Mouse (Mus musculus) T-helper 1 cell (primary cell): ENCODE data around the gene Galnt2.

Experiments used
- in situ Hi-C: fragments of 300-600 bp; cut with MboI, MseI; formaldehyde crosslinking; loops from one replicate; pipeline ENCODE4 v1.15.1; 2025; ENCODE audit warnings: high pct_unique_total_duplicates

Galnt2 gene

GRCm38 (mm10) chr8:124323356-124323755, 92.2 kb downstream of the Galnt2 start:
- in situ Hi-C loops = no loop called here

GRCm38 (mm10) chr8:124328259-124328658, 97.1 kb downstream of the Galnt2 start:
- in situ Hi-C loops = no loop called here

- in situ Hi-C loops = no loop called here
Observed at GRCm38 (mm10) chr8:124329690-124330089, 98.5 kb downstream of the Galnt2 start.

GRCm38 (mm10) chr8:124330433-124330832, 99.2 kb downstream of the Galnt2 start:
- in situ Hi-C loops = no loop called here

- in situ Hi-C loops = no loop called here
Observed at GRCm38 (mm10) chr8:124331094-124331493, 99.9 kb downstream of the Galnt2 start.

GRCm38 (mm10) chr8:124331706-124332105, 100.5 kb downstream of the Galnt2 start:
- in situ Hi-C loops = no loop called here

GRCm38 (mm10) chr8:124336302-124336701, 105.1 kb downstream of the Galnt2 start:
- in situ Hi-C loops = no loop called here

- in situ Hi-C loops = no loop called here
Observed at GRCm38 (mm10) chr8:124339742-124340141, 108.6 kb downstream of the Galnt2 start.

GRCm38 (mm10) chr8:124340360-124341068, 109.3 kb downstream of the Galnt2 start:
- in situ Hi-C loops = no loop called here

- in situ Hi-C loops = no loop called here
Observed at GRCm38 (mm10) chr8:124343151-124343550, 112.0 kb downstream of the Galnt2 start.

- in situ Hi-C loops = no loop called here
Observed at GRCm38 (mm10) chr8:124343991-124344390, 112.8 kb downstream of the Galnt2 start.

- in situ Hi-C loops = no loop called here
Observed at GRCm38 (mm10) chr8:124345098-124345497, 113.9 kb downstream of the Galnt2 start.

- in situ Hi-C loops = no loop called here
Observed at GRCm38 (mm10) chr8:124346852-124347523, 115.8 kb downstream of the Galnt2 start.

- in situ Hi-C loops = no loop called here
Observed at GRCm38 (mm10) chr8:124348087-124348486, 116.9 kb downstream of the Galnt2 start.

- in situ Hi-C loops = loop anchor here (5.0 kb wide), 1 partner anchor 422 kb away; no protein-coding TSS in a partner anchor
Observed at GRCm38 (mm10) chr8:124349663-124350062, 118.5 kb downstream of the Galnt2 start.

- in situ Hi-C loops = loop anchor here (5.0 kb wide), 1 partner anchor 424 kb away; no protein-coding TSS in a partner anchor
Observed at GRCm38 (mm10) chr8:124351636-124352035, 120.4 kb downstream of the Galnt2 start.

- in situ Hi-C loops = no loop called here
Observed at GRCm38 (mm10) chr8:124360911-124361310, 129.7 kb downstream of the Galnt2 start.

GRCm38 (mm10) chr8:124361773-124362427, 130.7 kb downstream of the Galnt2 start:
- in situ Hi-C loops = no loop called here

GRCm38 (mm10) chr8:124362589-124362988, 131.4 kb downstream of the Galnt2 start:
- in situ Hi-C loops = no loop called here

- in situ Hi-C loops = no loop called here
Observed at GRCm38 (mm10) chr8:124363337-124363736, 132.1 kb downstream of the Galnt2 start.

- in situ Hi-C loops = no loop called here
Observed at GRCm38 (mm10) chr8:124368213-124368612, 137.0 kb downstream of the Galnt2 start.

- in situ Hi-C loops = no loop called here
Observed at GRCm38 (mm10) chr8:124370422-124371183, 139.4 kb downstream of the Galnt2 start.
